Mouse (Mus musculus) CH12.LX (cell line): ENCODE results near the gene Pik3r1. TPM values are rescaled to one million over a fixed set of nuclear protein-coding genes. Genes with fewer than 3 reads are reported as not detected.

ENCODE experiments used
- DNase-seq: peaks from one replicate; pipeline ENCODE4 v3.0.0-alpha.2; 2013; ENCODE audit errors: extremely low read depth
- H3K27ac ChIP-seq: 2 replicates; pipeline ENCODE4 v1.5.1; 2012; ENCODE audit warnings: low read depth, mild to moderate bottlenecking, control low read depth, moderate library complexity; ENCODE audit not compliant: insufficient read depth
- H3K27me3 ChIP-seq: replicated peaks from 2 replicates; pipeline ENCODE3; 2012; ENCODE audit warnings: inconsistent platforms
- H3K36me3 ChIP-seq, 2 experiments: replicated peaks in 1 of 2; 2 replicates each; pipeline versions ENCODE3 to v1.6.1; 2012; ENCODE audit warnings: inconsistent platforms in 1 of 2, low read length in 1 of 2, mild to moderate bottlenecking in 1 of 2, mixed read lengths in 1 of 2, moderate library complexity in 1 of 2; ENCODE audit not compliant: control insufficient read depth in 1 of 2, insufficient read depth in 1 of 2
- H3K4me1 ChIP-seq, 2 experiments: 2 replicates each; pipeline ENCODE4 v1.6.1; 2012; ENCODE audit warnings: inconsistent platforms in 1 of 2, moderate library complexity in 1 of 2; ENCODE audit not compliant: insufficient read depth in 2 of 2, control insufficient read depth in 1 of 2
- H3K4me2 ChIP-seq: 2 replicates; pipeline ENCODE4 v1.6.1; 2012; ENCODE audit warnings: low read depth, mild to moderate bottlenecking, control low read depth; ENCODE audit not compliant: poor library complexity, insufficient read depth, severe bottlenecking
- H3K4me3 ChIP-seq, 3 experiments: fragments of 150-350 bp in 1 of 3; sonication (generic) in 1 of 3; replicated peaks in 1 of 3; 2 replicates each; pipeline versions ENCODE3 to v1.5.1; 2011 to 2012; ENCODE audit warnings: low read depth in 2 of 3, low read length in 2 of 3, mild to moderate bottlenecking in 2 of 3, moderate library complexity in 2 of 3, control low read depth in 1 of 3, improper control_type of control experiment in 1 of 3, inconsistent platforms in 1 of 3, mixed read lengths in 1 of 3; ENCODE audit not compliant: poor library complexity in 1 of 3
- H3K79me2 ChIP-seq: replicated peaks from 2 replicates; pipeline ENCODE4 v1.6.1; 2012; ENCODE audit warnings: mild to moderate bottlenecking, moderate library complexity; ENCODE audit not compliant: control insufficient read depth, poor library complexity, insufficient read depth, severe bottlenecking; ENCODE audit errors: extremely low read depth
- H3K9ac ChIP-seq: 2 replicates; pipeline ENCODE4 v1.6.1; 2012; ENCODE audit warnings: low read depth, mild to moderate bottlenecking, control low read depth, moderate library complexity; ENCODE audit not compliant: insufficient read depth
- H3K9me3 ChIP-seq: replicated peaks from 2 replicates; pipeline ENCODE3; 2012; ENCODE audit warnings: low read length, inconsistent platforms, mixed read lengths
- BHLHE40 ChIP-seq: IDR thresholded peaks from 2 replicates; pipeline ENCODE4 v1.6.1; 2011; ENCODE audit warnings: mild to moderate bottlenecking, low read depth, low read length, improper control_type of control experiment
- CHD2 ChIP-seq: IDR thresholded peaks from 2 replicates; pipeline ENCODE4 v1.6.1; 2011; ENCODE audit warnings: low read length, improper control_type of control experiment
- ETS1 ChIP-seq: conservative IDR thresholded peaks from 2 replicates; pipeline ENCODE4 v1.6.1; 2012; ENCODE audit warnings: low read depth, mild to moderate bottlenecking, inconsistent platforms, low read length, improper control_type of control experiment, moderate library complexity
- GABPA ChIP-seq: IDR thresholded peaks from 2 replicates; pipeline ENCODE4 v1.6.1; 2012; ENCODE audit warnings: low read depth, low read length, improper control_type of control experiment, inconsistent platforms; ENCODE audit not compliant: insufficient replicate concordance
- JUN ChIP-seq: IDR thresholded peaks from 2 replicates; pipeline ENCODE4 v1.6.1; 2011; ENCODE audit warnings: low read depth, mild to moderate bottlenecking, low read length, improper control_type of control experiment, moderate library complexity; ENCODE audit not compliant: insufficient read depth
- MAFK ChIP-seq: IDR thresholded peaks from 2 replicates; pipeline ENCODE4 v1.6.1; 2011; ENCODE audit warnings: low read length, improper control_type of control experiment; ENCODE audit not compliant: insufficient replicate concordance
- MXI1 ChIP-seq: IDR thresholded peaks from 2 replicates; pipeline ENCODE4 v1.6.1; 2011; ENCODE audit warnings: mild to moderate bottlenecking, low read depth, low read length, improper control_type of control experiment
- MYC ChIP-seq: IDR thresholded peaks from 2 replicates; pipeline ENCODE4 v1.6.1; 2011; ENCODE audit warnings: low read depth, mild to moderate bottlenecking, improper control_type of control experiment, low read length
- NELFE ChIP-seq: IDR thresholded peaks from 2 replicates; pipeline ENCODE4 v1.6.1; 2011; ENCODE audit warnings: low read depth, low read length, improper control_type of control experiment
- NRF1 ChIP-seq: IDR thresholded peaks from 2 replicates; pipeline ENCODE4 v1.6.1; 2014; ENCODE audit warnings: low read depth, mild to moderate bottlenecking, inconsistent platforms, low read length, improper control_type of control experiment, moderate library complexity
- RAD21 ChIP-seq: IDR thresholded peaks from 2 replicates; pipeline ENCODE4 v1.6.1; 2011; ENCODE audit warnings: low read depth, mild to moderate bottlenecking, low read length, improper control_type of control experiment, moderate library complexity
- RCOR1 ChIP-seq: conservative IDR thresholded peaks from 2 replicates; pipeline ENCODE4 v1.6.1; 2012; ENCODE audit warnings: low read depth, mild to moderate bottlenecking, inconsistent platforms, low read length, improper control_type of control experiment
- SMC3 ChIP-seq: IDR thresholded peaks from 2 replicates; pipeline ENCODE4 v1.6.1; 2011; ENCODE audit warnings: low read depth, low read length, improper control_type of control experiment
- TBP ChIP-seq: conservative IDR thresholded peaks from 2 replicates; pipeline ENCODE4 v1.6.1; 2011; ENCODE audit warnings: low read depth, low read length, improper control_type of control experiment
- UBTF ChIP-seq: IDR thresholded peaks from 2 replicates; pipeline ENCODE4 v1.6.1; 2012; ENCODE audit warnings: low read depth, mild to moderate bottlenecking, inconsistent platforms, low read length, improper control_type of control experiment, moderate library complexity
- USF1 ChIP-seq: IDR thresholded peaks from 2 replicates; pipeline ENCODE4 v1.6.1; 2014; ENCODE audit warnings: low read depth, mild to moderate bottlenecking, inconsistent platforms, low read length, improper control_type of control experiment
- ZMIZ1 ChIP-seq: IDR thresholded peaks from 2 replicates; pipeline ENCODE4 v1.6.1; 2012; ENCODE audit warnings: low read depth, mild to moderate bottlenecking, inconsistent platforms, low read length, improper control_type of control experiment
- ZNF384 ChIP-seq: IDR thresholded peaks from 2 replicates; pipeline ENCODE4 v1.6.1; 2012; ENCODE audit warnings: low read depth, low read length, improper control_type of control experiment, inconsistent platforms
- dilution Hi-C: fragments of 300-500 bp; cut with MboI; formaldehyde crosslinking; loops from 2 replicates; pipeline ENCODE4 v1.14.3; 2020; ENCODE audit warnings: low sequenced_read_pairs; ENCODE audit not compliant: extremely low pct_unique_long_range_greater_than_20kb, extremely low pct_ligation_motif_present
- in situ Hi-C: fragments of 300-500 bp; cut with MboI; formaldehyde crosslinking; loops from 3 replicates; pipeline ENCODE4 v1.14.3; 2019; ENCODE audit warnings: low sequenced_read_pairs, low pct_ligation_motif_present, low pct_unique_long_range_greater_than_20kb, mixed read lengths
- polyA plus RNA-seq: library from polyadenylated mRNA; unstranded; fragments of >175 nt; gene quantifications from 2 replicates; pipeline ENCODE4 v1.2.1, GENCODE M21; 2012; ENCODE audit warnings: low read depth; ENCODE audit not compliant: insufficient read length
- total RNA-seq, 2 experiments: library from RNA; depleted of rRNA; stranded (reverse); fragments of 300-350 nt in 1 of 2; fragments of >200 nt in 1 of 2; gene quantifications; 2 replicates each; pipeline ENCODE4 v1.2.3; 2012 to 2014

Gene Pik3r1
- total and polyA plus RNA-seq, 3 experiments, result 17.5 to 21.0 (median 19.3) TPM

DNA sequence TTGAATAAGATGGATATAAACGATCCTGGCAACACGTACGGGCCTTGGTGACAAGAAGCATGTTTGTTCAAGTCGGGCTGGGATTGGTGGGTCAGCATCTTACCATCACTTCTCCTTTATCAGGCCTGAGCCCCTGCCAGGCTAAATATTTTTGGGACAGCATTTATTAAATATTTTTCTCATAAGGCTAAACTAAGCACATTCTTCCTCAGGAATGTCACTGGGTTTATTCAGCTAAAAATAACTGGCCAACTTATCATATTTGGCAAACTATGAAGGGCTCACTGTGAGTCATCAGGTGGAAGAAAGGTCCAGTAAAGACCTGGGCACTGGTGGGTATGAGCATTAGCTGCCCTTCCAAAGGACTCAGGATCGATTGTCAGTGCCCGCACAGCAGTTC is 50.2 kb downstream of the Pik3r1 start:
- Histone ChIP-seq H3K4me1 (peaks cover 0 to 10% of the 10 kb centered on the region in 2 experiments; a peak in 2 of 4 replicates), H3K9me3 (no peaks in the 10 kb centered on the region), H3K9ac (no peak overlapping the region), H3K79me2 (no peaks in the 10 kb centered on the region; the same call in none of the 2 replicates), H3K27ac (no peak overlapping the region), H3K27me3 (no peaks in the 10 kb centered on the region), H3K4me2 (no peak overlapping the region), H3K36me3 (peaks cover 0 to 38% of the 10 kb centered on the region in 2 experiments), H3K4me3 (no peak overlapping the region)
- TF ChIP-seq UBTF (no peak), MAFK (no peak), BHLHE40 (no peak)
- in situ Hi-C loops, result loop anchor here (25.0 kb wide), 1 partner anchor 831 kb away; no protein-coding TSS in a partner anchor
- dilution Hi-C loops, result no loop called here
- no peak for DNase-seq

DNA sequence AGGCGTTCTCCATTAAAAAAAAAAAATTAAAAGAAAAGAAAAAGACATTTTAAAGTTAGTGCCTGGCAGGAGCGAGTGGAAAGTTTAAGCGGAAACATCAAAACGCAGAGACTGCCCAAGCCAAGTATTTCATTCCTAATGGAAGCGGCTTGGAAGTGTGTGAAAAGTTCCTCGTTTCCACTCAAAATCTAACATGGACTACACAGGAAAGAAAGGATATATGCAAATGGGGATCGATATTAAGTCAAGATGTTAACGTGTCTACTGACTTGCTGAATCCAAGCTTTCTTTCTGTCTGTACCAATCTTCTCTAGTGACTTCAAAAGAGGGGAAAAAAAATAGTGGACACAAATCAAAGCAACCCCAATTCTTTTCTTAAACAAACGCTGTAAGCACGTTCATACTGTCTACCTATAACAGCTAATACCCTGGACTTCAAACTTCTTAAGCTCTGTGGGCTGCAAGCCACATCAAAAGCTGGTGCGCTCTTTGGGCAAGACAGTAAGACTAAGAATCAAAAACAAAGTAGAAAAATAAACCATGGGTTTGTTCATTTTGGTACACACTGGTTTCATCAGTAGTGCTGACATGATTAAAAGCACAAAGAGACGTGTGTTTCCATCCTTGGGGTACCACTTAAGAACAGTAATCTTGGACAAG is 54.5 kb downstream of the Pik3r1 start:
- H3K36me3 ChIP-seq, result peaks cover 0 to 28% of the 10 kb centered on the region in 2 experiments
- H3K9ac ChIP-seq, result no peak overlapping the region
- no peaks in the 10 kb centered on the region for H3K9me3 ChIP-seq
- dilution Hi-C loops, result no loop called here
- H3K4me3 ChIP-seq, result no peak overlapping the region
- TF ChIP-seq UBTF (no peak), NELFE (no peak), MYC (no peak), JUN (no peak), USF1 (no peak), ZNF384 (no peak), GABPA (no peak), CHD2 (no peak), NRF1 (no peak), ETS1 (no peak), ZMIZ1 (no peak), SMC3 (no peak), RCOR1 (no peak), MAFK (no peak), RAD21 (no peak), MXI1 (no peak), TBP (no peak)
- H3K4me2 ChIP-seq, result no peak overlapping the region
- no peaks in the 10 kb centered on the region for H3K27me3 ChIP-seq
- no peaks in the 10 kb centered on the region for H3K4me1 ChIP-seq
- in situ Hi-C loops, result loop anchor here (25.0 kb wide), 1 partner anchor 826 kb away; no protein-coding TSS in a partner anchor
- H3K27ac ChIP-seq, result no peak overlapping the region
- no peaks in the 10 kb centered on the region; the same call in none of the 2 replicates for H3K79me2 ChIP-seq
- DNase-seq, result no peak
